Mouse (Mus musculus) midbrain, embryonic 11.5 days (tissue): Measurements from ENCODE around the gene Chd4. TPM values are rescaled to one million over a fixed set of nuclear protein-coding genes. Genes with fewer than 3 reads are reported as not detected.

Source experiments
- microRNA-seq: library from miRNA; unstranded; fragments of <30 nt; microRNA quantifications from one replicate; pipeline ENCODE4, GENCODE M21; 2017
- polyA plus RNA-seq: library from polyadenylated mRNA; unstranded; fragments of >200 nt; fragmentation: Nextera tagmentation; extraction: Ambion mirVana; gene quantifications from 2 replicates; pipeline ENCODE4 v1.2.1, GENCODE M21; 2014

The Chd4 gene
- polyA plus RNA-seq, 1 experiment from 2014 or later, result 99.3 TPM

Small RNAs within 50 kb of the gene (microRNA-seq; reads per million reads assigned to microRNA genes)
- 0.76 reads per million for gene Mir7045

Other genes with a start within 250 kb of the Chd4 start
- 7.8 and 7.9 TPM in 2 replicates for gene P3h3, start 238.2 kb upstream of the Chd4 start, polyA plus RNA-seq
- 1.6 and 2.1 TPM in 2 replicates for gene Gpr162, start 232.0 kb upstream of the Chd4 start, polyA plus RNA-seq
- gene Cd4, start 207.8 kb upstream of the Chd4 start, polyA plus RNA-seq, result not detected in 2 replicates
- gene Lag3, start 184.3 kb upstream of the Chd4 start, polyA plus RNA-seq, result 0.88 and 2.4 TPM in 2 replicates
- 258 and 288 TPM in 2 replicates for gene Ptms, start 175.9 kb upstream of the Chd4 start, polyA plus RNA-seq
- gene Mlf2, start 164.6 kb upstream of the Chd4 start, polyA plus RNA-seq, result 430 and 435 TPM in 2 replicates
- 105 and 112 TPM in 2 replicates for gene Cops7a, start 130.4 kb upstream of the Chd4 start, polyA plus RNA-seq
- gene Pianp, start 99.3 kb upstream of the Chd4 start, polyA plus RNA-seq, result 1.2 and 1.6 TPM in 2 replicates
- gene Zfp384, start 86.8 kb upstream of the Chd4 start, polyA plus RNA-seq, result 9.3 and 9.9 TPM in 2 replicates
- 139 and 146 TPM in 2 replicates for gene Ing4, start 56.2 kb upstream of the Chd4 start, polyA plus RNA-seq
- gene Acrbp, start 46.3 kb upstream of the Chd4 start, polyA plus RNA-seq, result 9.2 and 10.8 TPM in 2 replicates
- 0.11 TPM in 1 of 2 replicates, not detected in the other for gene Lpar5, start 28.1 kb upstream of the Chd4 start, polyA plus RNA-seq
- gene Nop2, start 35.9 kb downstream of the Chd4 start, polyA plus RNA-seq, result 55.1 and 58.4 TPM in 2 replicates
- gene Iffo1, start 49.3 kb downstream of the Chd4 start, polyA plus RNA-seq, result 8.4 and 8.6 TPM in 2 replicates
- gene Gapdh, start 70.5 kb downstream of the Chd4 start, polyA plus RNA-seq, result 2,357 and 2,675 TPM in 2 replicates
- 127 and 140 TPM in 2 replicates for gene Ncapd2, start 95.7 kb downstream of the Chd4 start, polyA plus RNA-seq
- 200 and 208 TPM in 2 replicates for gene Mrpl51, start 95.8 kb downstream of the Chd4 start, polyA plus RNA-seq
- gene Vamp1, start 119.6 kb downstream of the Chd4 start, polyA plus RNA-seq, result 1.3 and 1.4 TPM in 2 replicates
- gene Tapbpl, start 135.9 kb downstream of the Chd4 start, polyA plus RNA-seq, result 1.2 and 1.6 TPM in 2 replicates
- 0.62 and 0.93 TPM in 2 replicates for gene Cd27, start 141.0 kb downstream of the Chd4 start, polyA plus RNA-seq
- 0.08 TPM in 1 of 2 replicates, not detected in the other for gene Tuba3a, start 190.1 kb downstream of the Chd4 start, polyA plus RNA-seq
- gene Ltbr, start 217.9 kb downstream of the Chd4 start, polyA plus RNA-seq, result 18.0 and 19.7 TPM in 2 replicates
- 0.33 and 0.77 TPM in 2 replicates for gene Scnn1a, start 224.7 kb downstream of the Chd4 start, polyA plus RNA-seq